Mouse (Mus musculus): Measurements from ENCODE around the gene Fsip1. TPM values are rescaled to one million over a fixed set of nuclear protein-coding genes. Genes with fewer than 3 reads are reported as not detected.

The Fsip1 gene
- polyA plus RNA-seq, 1 experiment from 2014 or later: 0.79 TPM

DNA sequence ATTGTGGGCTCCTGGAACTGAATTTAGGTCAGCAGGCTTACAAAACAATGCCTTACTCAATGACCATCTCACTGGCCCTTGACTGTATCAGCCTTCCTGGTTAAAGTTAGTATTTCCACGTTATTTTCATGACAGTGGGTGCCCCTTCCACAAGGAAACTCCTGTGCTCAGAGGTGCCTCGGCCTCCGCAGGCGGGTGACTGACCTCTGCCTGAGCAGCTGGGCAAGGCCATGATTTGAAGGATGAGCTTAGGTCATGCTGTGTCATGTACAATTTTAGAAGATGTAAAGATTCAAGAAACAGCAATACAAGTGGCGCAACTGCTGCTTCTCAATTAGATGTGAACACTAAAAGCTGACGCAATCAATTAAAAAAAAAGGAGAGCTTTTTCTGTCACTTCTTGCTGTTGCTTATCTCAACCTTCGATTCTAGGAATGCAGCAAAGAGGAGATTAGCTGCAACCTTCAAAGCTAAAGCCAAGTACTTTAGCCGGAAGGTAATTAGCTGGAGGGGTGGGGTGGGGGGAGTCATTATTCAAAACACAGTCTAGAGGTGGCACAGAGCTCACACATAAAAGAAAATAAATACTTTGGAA lies 50.7 kb downstream of the Fsip1 start:
- Histone ChIP-seq H3K36me3 (no peaks in the 10 kb centered on the region), H3K4me1 (peaks cover 28% of the 10 kb centered on the region), H3K4me3 (no peak overlapping the region), H3K4me2 (no peak overlapping the region), H3K9ac (no peak overlapping the region), H3K27me3 (no peaks in the 10 kb centered on the region; the same call in 1 of the 2 replicates), H3K27ac (no peak overlapping the region), H3K9me3 (no peaks in the 10 kb centered on the region)
- ATAC-seq (ENCODE audit: insufficient number of reproducible peaks, insufficient read depth, low FRiP score, low TSS enrichment, low read depth): no peak
- 48% methylated on average over 8 of the region's 8 CpGs for WGBS

DNA sequence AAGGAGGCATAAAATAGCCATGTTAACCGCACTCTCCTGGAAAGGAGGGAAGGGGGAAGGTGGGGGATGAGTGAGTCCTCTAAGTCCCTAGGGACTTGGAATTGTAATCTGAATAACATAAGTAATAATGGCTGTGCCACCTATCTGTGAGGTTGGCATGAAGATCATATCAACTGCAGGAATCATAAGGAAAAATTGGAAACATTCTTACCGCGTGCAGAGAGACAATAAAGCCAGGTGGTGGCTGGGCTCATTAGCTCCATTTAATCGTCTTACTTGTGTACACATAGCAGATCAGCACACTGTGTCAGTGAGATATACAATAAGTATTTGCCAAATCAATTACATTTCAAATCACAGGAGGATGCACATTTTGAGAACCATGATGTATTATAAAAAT lies 52.1 kb downstream of the Fsip1 start:
- ATAC-seq (ENCODE audit: insufficient number of reproducible peaks, insufficient read depth, low FRiP score, low TSS enrichment, low read depth): no peak
- 82% methylated on average over 4 of the region's 4 CpGs for WGBS

DNA sequence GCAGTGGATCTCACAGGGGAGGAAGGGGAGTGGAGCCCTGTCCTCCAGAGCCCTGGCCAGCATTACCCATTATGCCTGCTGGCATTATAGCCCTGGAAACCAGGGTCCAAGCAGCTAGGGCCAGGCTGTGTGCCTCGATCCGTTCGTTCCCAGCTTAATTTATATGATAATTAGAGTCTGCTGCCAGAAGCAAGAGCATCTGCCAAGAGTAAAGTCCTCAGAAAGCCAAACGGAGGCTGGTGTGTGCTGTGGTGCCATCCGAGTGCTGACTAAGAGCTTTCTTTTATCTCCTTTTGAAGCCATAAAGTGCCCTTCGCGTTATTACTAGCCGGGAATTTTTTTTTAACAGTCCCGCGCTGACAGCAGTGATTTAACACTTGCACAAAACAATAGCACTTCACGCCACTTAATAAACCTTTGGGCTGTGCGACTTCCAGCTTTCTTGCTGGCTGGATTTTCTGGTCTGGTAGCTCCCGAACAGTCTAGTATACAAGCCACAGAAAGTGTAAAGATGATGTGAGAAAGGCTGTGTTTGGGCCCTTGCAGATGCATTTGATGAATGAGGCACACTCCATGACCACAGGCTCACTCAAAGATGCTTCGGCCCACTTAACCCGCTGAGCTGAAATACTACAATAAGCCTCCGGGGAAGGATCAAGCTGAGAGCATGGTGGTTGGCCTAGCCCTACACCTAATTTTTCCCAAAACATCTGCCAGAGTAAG lies 52.9 kb downstream of the Fsip1 start:
- 15% methylated on average over 16 of the region's 16 CpGs for WGBS
- no peak overlapping the region for H3K9ac ChIP-seq
- H3K9me3 ChIP-seq: no peaks in the 10 kb centered on the region
- no peak for ATAC-seq (ENCODE audit: insufficient number of reproducible peaks, insufficient read depth, low FRiP score, low TSS enrichment, low read depth)
- H3K27me3 ChIP-seq: no peaks in the 10 kb centered on the region; the same call in 1 of the 2 replicates
- H3K4me2 ChIP-seq: peak overlapping the region; percentile 31
- peaks cover 22% of the 10 kb centered on the region for H3K4me1 ChIP-seq
- H3K36me3 ChIP-seq: no peaks in the 10 kb centered on the region
- no peak overlapping the region for H3K4me3 ChIP-seq
- H3K27ac ChIP-seq: no peak overlapping the region

More for the DNA sequence above, 52.1 kb downstream of the Fsip1 start:
- H3K27ac ChIP-seq: no peak overlapping the region
- peaks cover 26% of the 10 kb centered on the region for H3K4me1 ChIP-seq
- H3K9ac ChIP-seq: no peak overlapping the region
- H3K27me3 ChIP-seq: no peaks in the 10 kb centered on the region; the same call in 1 of the 2 replicates
- no peak overlapping the region for H3K4me2 ChIP-seq
- H3K9me3 ChIP-seq: no peaks in the 10 kb centered on the region
- H3K4me3 ChIP-seq: no peak overlapping the region
- H3K36me3 ChIP-seq: no peaks in the 10 kb centered on the region

- WGBS: 55% methylated on average over 2 of the region's 2 CpGs
- Histone ChIP-seq H3K4me1 (peaks cover 17% of the 10 kb centered on the region), H3K9me3 (no peaks in the 10 kb centered on the region), H3K9ac (no peak overlapping the region), H3K4me3 (no peak overlapping the region), H3K27ac (no peak overlapping the region), H3K36me3 (no peaks in the 10 kb centered on the region), H3K27me3 (no peaks in the 10 kb centered on the region), H3K4me2 (no peak overlapping the region)
- no peak for ATAC-seq (ENCODE audit: insufficient number of reproducible peaks, insufficient read depth, low FRiP score, low TSS enrichment, low read depth)
Measured at GRCm38 (mm10) chr2:118202934-118203333, 53.8 kb downstream of the Fsip1 start.

DNA sequence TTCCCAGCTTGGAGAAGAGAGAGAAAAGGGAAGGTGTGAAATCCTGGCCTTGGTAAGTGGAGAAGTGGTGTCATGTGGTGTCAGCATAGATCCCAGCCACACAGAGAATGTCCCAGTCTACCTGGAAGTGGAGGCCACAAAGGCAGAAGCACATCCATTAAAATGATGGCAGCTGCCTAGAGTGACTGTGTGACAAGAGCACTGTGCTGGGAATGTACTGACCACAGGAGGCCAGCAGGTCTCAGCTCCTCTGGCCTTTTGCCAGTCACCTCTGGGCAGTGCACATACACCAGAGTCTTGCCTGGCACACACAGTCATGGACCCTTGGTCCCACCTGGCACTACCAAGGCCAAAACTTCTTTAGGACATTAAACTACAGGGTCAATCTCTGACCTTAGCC lies 54.8 kb downstream of the Fsip1 start:
- Histone ChIP-seq H3K9ac (no peak overlapping the region), H3K4me3 (no peak overlapping the region), H3K4me1 (peaks cover 17% of the 10 kb centered on the region), H3K4me2 (no peak overlapping the region), H3K27ac (no peak overlapping the region), H3K27me3 (no peaks in the 10 kb centered on the region), H3K9me3 (no peaks in the 10 kb centered on the region), H3K36me3 (no peaks in the 10 kb centered on the region)
- no peak for ATAC-seq (ENCODE audit: insufficient number of reproducible peaks, insufficient read depth, low FRiP score, low TSS enrichment, low read depth)

DNA sequence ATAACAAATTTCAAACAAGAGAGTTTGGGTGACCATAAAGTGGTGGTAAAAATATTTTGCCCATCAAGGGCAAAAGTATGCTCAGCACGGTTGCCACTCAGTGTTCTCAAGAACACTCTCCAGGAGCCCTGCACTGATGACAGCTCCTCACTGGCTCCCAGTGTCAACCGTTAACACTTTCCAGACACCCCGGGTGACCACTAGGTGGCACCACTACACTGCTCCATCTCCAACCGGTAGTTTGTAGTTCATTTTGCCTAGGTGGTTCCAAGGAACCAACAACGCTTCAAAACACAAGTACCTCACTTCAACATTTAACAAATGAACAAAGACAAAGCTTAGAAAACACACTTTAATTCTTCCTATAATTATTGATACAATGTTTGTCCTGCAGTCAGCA lies 56.9 kb downstream of the Fsip1 start:
- no peak overlapping the region for H3K27ac ChIP-seq
- 5% methylated on average over 5 of the region's 5 CpGs for WGBS
- no peak overlapping the region for H3K4me3 ChIP-seq
- H3K36me3 ChIP-seq: no peaks in the 10 kb centered on the region
- peaks cover 17% of the 10 kb centered on the region for H3K4me1 ChIP-seq
- ATAC-seq (ENCODE audit: insufficient number of reproducible peaks, insufficient read depth, low FRiP score, low TSS enrichment, low read depth): peak; percentile 20; the same call in 1 of the 2 replicates
- H3K9ac ChIP-seq: no peak overlapping the region
- H3K4me2 ChIP-seq: no peak overlapping the region
- H3K9me3 ChIP-seq: no peaks in the 10 kb centered on the region
- H3K27me3 ChIP-seq: no peaks in the 10 kb centered on the region

GRCm38 (mm10) chr2:118196966-118197365 lies 59.8 kb downstream of the Fsip1 start:
- Histone ChIP-seq H3K4me1 (no peaks in the 10 kb centered on the region), H3K27me3 (no peaks in the 10 kb centered on the region), H3K9me3 (no peaks in the 10 kb centered on the region), H3K4me2 (no peak overlapping the region), H3K36me3 (no peaks in the 10 kb centered on the region), H3K4me3 (no peak overlapping the region), H3K9ac (no peak overlapping the region), H3K27ac (no peak overlapping the region)
- 80% methylated on average over 3 of the region's 3 CpGs for WGBS
- ATAC-seq (ENCODE audit: insufficient number of reproducible peaks, insufficient read depth, low FRiP score, low TSS enrichment, low read depth): no peak

DNA sequence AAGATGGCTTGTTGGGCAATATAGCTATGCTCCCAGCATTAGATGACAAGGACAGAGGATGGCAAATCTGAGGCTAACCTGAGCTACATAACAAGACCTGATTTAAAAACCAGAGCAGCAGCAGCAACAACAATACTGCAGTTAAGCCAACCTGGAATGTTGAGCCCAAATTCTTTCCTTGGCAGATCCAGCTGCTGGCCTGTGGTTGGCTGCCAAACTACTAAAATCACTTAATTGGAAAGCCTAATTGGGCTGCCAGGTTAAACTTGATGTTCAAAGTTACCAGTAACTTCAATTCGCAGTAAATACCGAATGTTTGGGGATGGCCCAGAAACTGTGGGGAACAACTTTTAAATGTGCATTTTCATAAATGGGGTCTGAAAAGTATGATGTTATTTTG lies 74.6 kb downstream of the Fsip1 start:
- H3K9ac ChIP-seq: no peak overlapping the region
- no peak overlapping the region for H3K4me3 ChIP-seq
- no peak overlapping the region for H3K4me2 ChIP-seq
- no peak for ATAC-seq (ENCODE audit: insufficient number of reproducible peaks, insufficient read depth, low FRiP score, low TSS enrichment, low read depth)
- H3K9me3 ChIP-seq: no peaks in the 10 kb centered on the region
- 63% methylated on average over 2 of the region's 2 CpGs for WGBS
- no peaks in the 10 kb centered on the region for H3K36me3 ChIP-seq
- H3K27ac ChIP-seq: no peak overlapping the region
- peaks cover 8% of the 10 kb centered on the region; the same call in 1 of the 2 replicates for H3K4me1 ChIP-seq
- H3K27me3 ChIP-seq: no peaks in the 10 kb centered on the region

GRCm38 (mm10) chr2:118179873-118180585 lies 76.7 kb downstream of the Fsip1 start:
- no peak for ATAC-seq (ENCODE audit: insufficient number of reproducible peaks, insufficient read depth, low FRiP score, low TSS enrichment, low read depth)
- Histone ChIP-seq H3K4me3 (peak overlapping the region; percentile 23), H3K27ac (peak overlapping the region; percentile 68), H3K36me3 (no peaks in the 10 kb centered on the region), H3K9ac (no peak overlapping the region), H3K27me3 (no peaks in the 10 kb centered on the region), H3K4me2 (peak overlapping the region; percentile 55), H3K9me3 (no peaks in the 10 kb centered on the region), H3K4me1 (peaks cover 10% of the 10 kb centered on the region; the same call in 1 of the 2 replicates)

DNA sequence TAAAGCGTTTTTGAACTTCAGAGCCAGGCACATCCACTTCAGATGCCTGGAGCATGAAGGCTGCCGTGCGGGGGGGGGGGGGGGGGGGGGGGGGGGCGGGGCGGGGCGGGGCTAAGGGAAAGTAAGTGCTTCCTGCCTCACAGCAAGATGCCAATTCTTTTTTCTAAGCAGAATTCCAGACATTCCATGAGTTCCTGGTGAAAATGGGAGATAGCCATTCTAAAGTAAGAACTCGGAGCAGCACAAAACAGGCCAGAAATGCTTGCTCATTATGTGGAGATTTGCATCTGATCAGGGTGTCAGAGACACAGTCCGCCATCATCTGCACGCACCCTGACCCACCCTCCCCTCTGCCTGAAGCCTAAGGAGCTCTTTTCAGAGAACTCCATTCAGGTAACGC lies 77.3 kb downstream of the Fsip1 start:
- peak overlapping the region; percentile 55 for H3K4me2 ChIP-seq
- H3K27ac ChIP-seq: peak overlapping the region; percentile 68
- under 1% methylated on average over 8 of the region's 10 CpGs for WGBS
- H3K36me3 ChIP-seq: no peaks in the 10 kb centered on the region
- no peaks in the 10 kb centered on the region for H3K27me3 ChIP-seq
- no peak overlapping the region for H3K9ac ChIP-seq
- peak overlapping the region; percentile 23 for H3K4me3 ChIP-seq
- no peak for ATAC-seq (ENCODE audit: insufficient number of reproducible peaks, insufficient read depth, low FRiP score, low TSS enrichment, low read depth)
- H3K4me1 ChIP-seq: peaks cover 10% of the 10 kb centered on the region; the same call in 1 of the 2 replicates
- no peaks in the 10 kb centered on the region for H3K9me3 ChIP-seq

DNA sequence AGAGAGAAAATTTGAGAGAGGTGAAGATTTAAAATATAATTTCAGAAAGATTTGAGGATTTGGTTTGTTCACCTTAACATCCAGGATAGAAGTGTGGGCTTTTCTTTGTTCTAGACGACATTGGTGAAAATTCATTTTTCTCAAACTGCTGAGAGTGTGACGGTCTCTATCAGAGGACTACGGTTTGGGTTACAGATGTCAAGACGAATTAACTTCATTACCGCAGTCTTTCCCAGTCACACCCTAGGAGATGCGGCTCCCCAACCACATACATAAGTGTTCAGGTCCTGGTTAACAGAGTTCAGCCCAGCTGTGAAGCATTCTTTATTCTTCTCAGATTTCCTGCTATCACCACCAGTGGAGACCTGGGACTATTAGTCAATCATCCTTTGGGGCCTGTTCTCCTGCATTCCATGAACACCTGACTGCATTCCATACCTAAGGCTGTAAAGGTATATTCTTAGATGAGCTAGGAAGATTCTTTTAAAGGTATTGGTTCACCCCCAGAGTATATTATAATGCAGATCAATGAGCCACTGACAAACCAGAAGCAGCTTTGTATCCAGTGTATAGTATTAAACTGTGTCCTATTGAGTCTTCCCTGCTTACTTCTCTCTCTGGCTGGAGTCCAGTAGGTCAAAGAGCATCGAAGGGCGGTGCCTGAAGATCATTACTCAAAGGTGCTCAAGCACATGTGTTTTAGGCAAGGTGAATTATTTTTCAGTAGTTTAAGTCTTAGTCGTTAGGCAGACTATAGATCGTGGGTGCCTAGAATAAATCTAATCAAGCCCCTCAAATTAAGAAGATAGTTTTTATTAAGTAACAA lies 82.0 kb downstream of the Fsip1 start:
- ATAC-seq (ENCODE audit: insufficient number of reproducible peaks, insufficient read depth, low FRiP score, low TSS enrichment, low read depth): no peak
- WGBS: 67% methylated on average over 10 of the region's 10 CpGs
- H3K9ac ChIP-seq: no peak overlapping the region
- H3K36me3 ChIP-seq: no peaks in the 10 kb centered on the region
- no peaks in the 10 kb centered on the region for H3K9me3 ChIP-seq
- no peaks in the 10 kb centered on the region for H3K27me3 ChIP-seq
- H3K27ac ChIP-seq: no peak overlapping the region
- peaks cover 6% of the 10 kb centered on the region; the same call in 1 of the 2 replicates for H3K4me1 ChIP-seq
- no peak overlapping the region for H3K4me2 ChIP-seq
- no peak overlapping the region for H3K4me3 ChIP-seq
